Comparison of ENCODE assay signal across 16 mouse cellular contexts in genomic region chr19:47416161-47416560, GRCm38 (mm10). TPM values are rescaled to one million over a fixed set of nuclear protein-coding genes. Genes with fewer than 3 reads are reported as not detected.
A peak's percentile ranks its signal among the peaks of the same experiment; 100 is the strongest.
DNase-seq lines count a peak whose midpoint lies in the region; ATAC-seq and TF ChIP-seq lines count a peak whose summit lies in the region.
"Had no signal": no experiment of that assay in that cellular context is flagged by ENCODE, and none has a peak within 500 bp of the region (broad histone marks: within the 10 kb centered on the region; RNA-seq: fewer than 3 reads in every experiment).

No protein-coding gene starts in this region.

- H3K36me3 ChIP-seq in E14TG2a.4 (ENCODE audit: insufficient read depth, low read length): peaks cover 9% of the 10 kb centered on the region
- H3K36me3 ChIP-seq: forebrain, embryonic 10.5 days; liver, embryonic 15.5 days; neural tube, embryonic 13.5 days had no signal

- no peaks in the 10 kb centered on the region for H3K9me3 ChIP-seq in E14TG2a.4 (ENCODE audit: low read length)
- H3K9me3 ChIP-seq: forebrain, embryonic 10.5 days; heart, embryonic 12.5 days; liver, embryonic 15.5 days; neural tube, embryonic 13.5 days had no signal

- ATAC-seq in CD4-positive, CD25-positive, alpha-beta regulatory T cell, adult 4 months: no peak

- peak; percentile 57 for DNase-seq in adrenal gland, adult 2 months
- no peak for DNase-seq in adrenal gland, postnatal 25 days
- peak; percentile 28 for DNase-seq in kidney, adult 9 months
- DNase-seq in kidney, postnatal 10 days: no peak
- DNase-seq in adrenal gland, postnatal 36 days: peak; percentile 40 to 66
- DNase-seq in thymus, postnatal 0 days (ENCODE audit: low spot score): no peak
- DNase-seq: cerebellum, adult 11 months; cerebellum, postnatal 36 days; gastrocnemius, postnatal 25 days; heart, postnatal 4 days had no signal

- no peak for TF ChIP-seq CTCF in E14TG2a.4 (conservative IDR thresholded peaks at IDR 0.05; ENCODE audit: low read length)

- H3K4me1 ChIP-seq in E14TG2a.4 (replicated peaks; ENCODE audit: low read depth, low read length): peaks cover 73% of the 10 kb centered on the region

- peak overlapping the region; percentile 57 for H3K4me3 ChIP-seq in E14TG2a.4 (replicated peaks; ENCODE audit: low read length)
- H3K4me3 ChIP-seq: forebrain, embryonic 10.5 days; heart, embryonic 12.5 days; liver, embryonic 15.5 days; neural tube, embryonic 13.5 days had no signal

- no peaks in the 10 kb centered on the region for H3K27me3 ChIP-seq in E14TG2a.4 (ENCODE audit: insufficient read depth, low read length)
- H3K27me3 ChIP-seq: heart, embryonic 12.5 days; liver, embryonic 15.5 days; neural tube, embryonic 13.5 days had no signal

RNA-seq across cellular contexts. Expression of gene Sh3pxd2a, which starts 48.0 kb away (rescaled TPM):
- 10 to 100 TPM; 68.2 to 90.0 TPM for total RNA-seq in adrenal gland, adult 2 months (2021)
- 33.1 and 61.0 TPM in 2 replicates for polyA plus RNA-seq in adrenal gland, adult 2 months (2012; rRNA removed)
- total RNA-seq in adrenal gland, postnatal 25 days (2021): 36.2 and 41.6 TPM in 2 replicates
- 10 to 100 TPM; 46.5 to 65.9 TPM for total RNA-seq in adrenal gland, postnatal 36 days (2021)
- polyA plus RNA-seq in CD4-positive, CD25-positive, alpha-beta regulatory T cell, adult 4 months (2017; shearing (Covaris generic)): 1 to 10 TPM in 1 of 2 experiments, under 1 TPM in 1; 0.60 to 1.9 TPM
- 2.0 and 2.6 TPM in 2 replicates for polyA plus RNA-seq in thymus, postnatal 0 days (2015; fragmentation: Nextera tagmentation; extraction: Ambion mirVana)

Comparison
In these comparisons a context has a peak if more than half of its experiments do, and no peak if none do; other contexts are left out.
1. DNase-seq: peak in adrenal gland, adult 2 months (single experiment), kidney, adult 9 months (single experiment) and adrenal gland, postnatal 36 days (2 of 2); none in adrenal gland, postnatal 25 days (single experiment), kidney, postnatal 10 days (single experiment) and thymus, postnatal 0 days (single experiment).